In the genomic region with DNA sequence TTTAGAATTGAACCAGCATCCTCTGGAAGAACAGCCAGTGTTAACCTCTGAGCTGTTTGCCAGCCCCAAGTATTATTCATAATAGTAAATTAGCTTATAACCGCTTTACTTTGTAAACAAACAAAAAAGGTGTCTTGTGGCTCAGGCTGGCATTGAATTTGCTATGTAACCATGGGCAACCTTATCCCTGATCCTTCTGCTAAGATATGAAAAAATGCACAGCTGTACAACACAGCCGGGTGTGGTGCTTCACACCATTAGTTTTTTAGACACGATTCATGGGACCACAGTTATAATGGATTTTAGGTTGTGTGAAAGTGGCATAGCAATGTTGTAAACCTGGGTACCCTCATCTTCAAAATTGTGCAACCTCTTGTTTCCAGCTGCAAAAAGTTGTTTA, we compare ENCODE assay signal across 24 mouse cellular contexts.
"Had no signal": no experiment of that assay in that cellular context is flagged by ENCODE, and none has a peak within 500 bp of the region (broad histone marks: within the 10 kb centered on the region; RNA-seq: fewer than 3 reads in every experiment).

No protein-coding gene starts in this region.

- DNase-seq: cerebellum, adult 9-10 months; cerebellum, adult 9-11 months; cerebellum, postnatal 10 days; cerebellum, postnatal 14 days; cerebellum, postnatal 25 days; cerebellum, postnatal 36 days; embryo, embryonic 11 days; forebrain, postnatal 0 days; gastrocnemius, adult 2 months; gastrocnemius, postnatal 10 days; gastrocnemius, postnatal 14 days; gastrocnemius, postnatal 25 days; gastrocnemius, postnatal 36 days; heart, adult 18-20 months; heart, adult 2 months had no signal

- H3K27ac ChIP-seq: embryonic facial prominence, embryonic 10.5 days; embryonic facial prominence, embryonic 12.5 days; embryonic facial prominence, embryonic 13.5 days; embryonic facial prominence, embryonic 15.5 days; forebrain, embryonic 10.5 days; forebrain, embryonic 12.5 days; forebrain, embryonic 13.5 days; forebrain, embryonic 15.5 days; gastrocnemius, adult 2 months; heart, adult 2 months had no signal

- H3K4me1 ChIP-seq: embryonic facial prominence, embryonic 10.5 days; embryonic facial prominence, embryonic 12.5 days; embryonic facial prominence, embryonic 13.5 days; embryonic facial prominence, embryonic 15.5 days; forebrain, embryonic 10.5 days; forebrain, embryonic 12.5 days; forebrain, embryonic 13.5 days; forebrain, embryonic 15.5 days had no signal

- H3K27me3 ChIP-seq: embryonic facial prominence, embryonic 12.5 days; embryonic facial prominence, embryonic 13.5 days; embryonic facial prominence, embryonic 15.5 days; forebrain, embryonic 12.5 days; forebrain, embryonic 13.5 days; forebrain, embryonic 15.5 days had no signal

- H3K9me3 ChIP-seq: embryonic facial prominence, embryonic 10.5 days; embryonic facial prominence, embryonic 12.5 days; embryonic facial prominence, embryonic 13.5 days; embryonic facial prominence, embryonic 15.5 days; forebrain, embryonic 10.5 days; forebrain, embryonic 12.5 days; forebrain, embryonic 13.5 days; forebrain, embryonic 15.5 days had no signal

- H3K9ac ChIP-seq: embryonic facial prominence, embryonic 12.5 days; embryonic facial prominence, embryonic 13.5 days; embryonic facial prominence, embryonic 15.5 days; forebrain, embryonic 12.5 days; forebrain, embryonic 13.5 days; forebrain, embryonic 15.5 days; forebrain, postnatal 0 days had no signal

- H3K4me3 ChIP-seq: embryonic facial prominence, embryonic 10.5 days; embryonic facial prominence, embryonic 12.5 days; embryonic facial prominence, embryonic 13.5 days; embryonic facial prominence, embryonic 15.5 days; erythroblast, embryonic 14.5 days; forebrain, embryonic 10.5 days; forebrain, embryonic 12.5 days; forebrain, embryonic 13.5 days; forebrain, embryonic 15.5 days; gastrocnemius, adult 2 months; heart, adult 2 months had no signal
